Mouse (Mus musculus) right cerebral cortex, adult 2 months (tissue): ENCODE measurements around the gene Psmd9.

ENCODE experiments used
- DNase-seq, 2 experiments: peaks; one replicate each; pipeline ENCODE4 v3.0.0; 2021 to 2022; ENCODE audit warnings: low spot score in 2 of 2

Gene Psmd9

DNA sequence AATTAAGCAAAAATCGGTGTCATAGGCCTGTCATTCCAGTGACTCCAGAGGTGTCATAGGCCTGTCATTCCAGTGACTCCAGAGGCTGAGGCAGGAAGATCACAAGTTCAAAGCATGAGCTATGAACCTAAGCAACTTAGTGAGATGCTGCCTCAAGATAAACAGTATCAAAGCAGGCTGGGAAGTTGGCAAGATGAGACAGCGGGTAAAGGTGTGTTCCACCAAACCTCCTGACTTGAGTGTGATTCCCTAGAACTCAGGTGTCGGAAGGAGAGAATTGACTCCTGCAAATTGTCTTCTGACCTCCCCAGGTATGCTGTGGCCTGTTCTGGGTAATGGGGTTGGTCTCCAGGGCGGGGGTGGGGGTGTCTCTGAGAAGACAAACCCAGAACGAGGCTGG, at the start of gene Psmd9:
Psmd9 (plus strand) TSS at position 130 of the 400 bp plus-strand sequence.
- DNase-seq, result no peak

DNA sequence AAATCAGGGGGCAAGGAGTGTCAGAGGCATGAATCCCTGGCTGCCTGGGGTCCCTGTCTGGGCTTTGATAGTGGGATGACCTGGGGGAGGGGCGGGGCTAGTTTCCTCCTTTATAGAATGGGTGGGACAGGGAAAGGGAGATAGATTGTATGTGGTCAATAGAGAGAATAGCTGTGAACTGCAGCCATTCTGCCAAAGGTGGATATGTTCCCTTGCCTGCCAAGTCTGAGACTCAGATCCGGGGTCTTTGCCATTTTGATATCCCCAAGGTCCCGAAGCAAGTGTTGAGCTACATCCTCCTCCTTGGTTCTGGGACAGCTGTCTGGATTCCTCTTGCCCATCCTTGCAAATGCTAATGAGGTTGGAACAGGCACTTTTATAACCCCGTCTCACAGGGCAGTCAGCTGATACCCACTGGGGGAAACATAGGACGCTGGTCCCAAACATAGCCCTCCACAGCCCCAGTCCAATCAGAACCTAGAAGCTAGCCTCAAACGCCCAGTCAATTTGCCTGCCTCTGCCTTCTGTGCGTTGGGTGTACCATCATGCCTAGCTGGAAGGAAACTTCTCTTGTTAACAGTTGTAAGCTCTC, 48.5 kb upstream of the Psmd9 start:
- no peak for DNase-seq

DNA sequence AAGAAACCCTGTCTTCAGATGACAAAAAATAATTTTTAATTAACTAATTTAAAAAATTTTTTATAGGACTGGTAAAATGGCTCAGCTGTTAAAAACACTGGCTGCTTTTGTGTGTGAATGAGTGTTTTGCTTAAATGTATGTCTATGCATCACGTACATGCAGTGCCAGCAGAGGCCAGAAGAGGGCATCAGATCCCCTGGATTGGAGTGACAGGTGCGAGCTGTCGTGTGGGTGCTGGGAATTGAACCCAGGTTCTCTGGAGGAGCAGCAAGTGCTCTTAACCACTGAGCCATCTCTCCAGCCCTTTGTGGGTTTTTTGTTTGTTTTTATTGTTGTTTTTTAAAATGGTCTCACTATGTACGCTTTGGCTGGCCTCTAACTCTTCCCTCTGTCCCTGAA, 47.0 kb upstream of the Psmd9 start:
- no peak for DNase-seq

DNA sequence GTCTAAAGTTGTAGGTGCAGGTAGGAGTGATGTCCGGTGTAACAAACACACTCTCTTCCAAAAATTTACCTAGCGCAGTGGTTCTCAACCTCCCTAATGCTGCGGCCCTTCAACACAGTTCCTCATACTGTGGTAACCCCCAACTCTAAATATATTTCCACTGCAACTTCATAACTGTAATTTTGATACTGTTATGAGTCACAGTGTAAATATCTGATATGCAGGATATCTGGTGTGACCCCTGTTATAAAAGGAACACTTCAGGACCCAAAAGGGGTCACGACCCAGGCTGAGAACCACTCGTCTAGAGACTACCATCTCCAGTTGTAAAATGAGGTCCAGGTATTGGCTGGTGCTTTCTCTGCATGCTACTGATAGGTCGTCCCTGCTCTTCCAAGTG, 44.1 kb upstream of the Psmd9 start:
- DNase-seq, result no peak

DNA sequence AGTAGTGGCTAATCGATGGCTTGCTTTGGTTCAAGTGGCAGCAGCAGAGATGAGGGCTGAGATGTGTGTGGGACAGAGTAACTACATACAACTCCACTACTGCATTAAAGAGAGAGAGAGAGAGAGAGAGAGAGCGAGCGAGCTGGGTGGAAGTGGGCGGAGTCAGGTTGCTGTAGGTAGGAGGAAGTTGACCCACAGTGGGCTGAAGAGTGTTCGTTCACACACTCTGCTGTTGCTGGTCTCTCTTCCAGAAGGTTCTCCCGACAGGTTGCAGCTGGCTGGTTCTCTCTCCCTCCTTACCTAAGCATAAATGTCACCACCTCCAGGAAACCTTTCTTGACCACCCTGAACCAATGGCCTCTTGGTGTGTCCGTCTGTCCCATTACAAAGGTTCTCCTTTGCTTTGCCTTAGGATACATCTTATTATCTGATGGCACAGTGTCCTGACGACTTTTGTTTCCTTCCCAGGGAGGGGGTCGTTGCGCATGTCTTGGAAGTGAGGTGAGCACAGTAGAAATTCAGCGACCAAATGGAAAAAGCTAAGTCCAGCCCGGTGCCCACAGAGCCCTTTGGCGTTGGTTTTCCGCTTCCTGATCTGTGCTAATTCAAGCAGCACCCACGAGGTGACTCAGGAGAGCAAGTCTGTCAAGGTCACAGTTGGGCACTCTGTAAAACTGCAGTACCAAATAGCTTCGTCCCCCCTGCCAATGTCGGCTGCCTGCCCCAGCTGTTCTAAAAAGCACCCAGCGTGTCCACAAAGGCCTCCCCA, 43.4 kb upstream of the Psmd9 start:
- DNase-seq, result no peak

DNA sequence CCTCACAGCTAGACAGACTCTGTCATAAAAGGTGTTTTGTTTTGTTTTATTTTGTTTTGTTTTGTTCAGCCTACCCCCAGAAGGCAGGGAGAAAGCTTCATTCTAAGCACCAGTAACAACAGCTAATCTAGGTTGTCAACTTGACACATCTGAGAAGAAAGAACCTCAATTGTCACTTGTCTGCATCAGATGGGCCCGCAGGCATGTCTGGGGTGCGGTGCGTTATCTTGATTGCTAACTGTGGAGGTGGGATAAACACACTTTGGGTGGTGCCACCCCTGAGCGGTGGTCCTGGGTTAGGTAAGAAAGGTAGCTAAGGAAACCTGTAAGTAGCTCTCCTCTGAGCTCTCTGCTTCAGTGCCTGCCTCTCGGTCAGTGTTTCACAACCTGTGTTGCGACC, 42.2 kb upstream of the Psmd9 start:
- DNase-seq, result no peak

DNA sequence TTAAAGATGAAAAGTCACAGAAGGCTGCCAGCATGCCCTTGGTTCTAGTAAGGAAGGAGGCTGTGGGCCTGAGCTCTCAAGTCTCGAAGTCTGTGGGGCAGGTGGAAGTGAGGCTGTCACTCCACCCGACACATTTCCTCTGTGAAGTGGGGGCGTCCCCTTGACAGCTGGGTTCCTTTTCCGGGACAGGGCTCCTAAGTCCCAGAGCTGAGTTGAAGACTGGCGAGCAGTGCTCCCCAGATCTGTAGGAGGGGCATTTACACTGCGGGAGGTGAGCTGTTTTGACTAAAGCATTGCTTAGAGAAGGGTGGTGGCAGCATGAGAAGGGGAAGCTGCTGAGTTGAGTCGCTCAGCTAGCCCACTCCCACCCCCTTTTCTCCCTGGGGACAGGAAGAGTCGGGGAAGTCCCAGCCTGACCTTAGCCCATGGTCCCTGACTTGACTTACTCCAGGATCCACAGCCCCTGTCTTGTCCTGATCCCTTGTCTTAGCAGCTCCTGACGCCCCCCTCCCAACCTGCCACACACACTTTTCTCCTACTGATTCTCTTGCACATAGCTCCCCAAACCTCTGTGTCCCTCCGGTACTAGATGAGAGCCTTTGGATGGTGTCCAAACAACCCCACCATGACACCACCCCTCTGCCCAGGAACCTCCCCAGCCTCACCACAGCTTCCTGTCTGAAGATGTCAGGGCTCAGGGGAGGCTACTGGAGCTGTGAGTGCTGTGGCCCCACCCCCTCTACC, 40.6 kb upstream of the Psmd9 start:
- DNase-seq, result no peak

DNA sequence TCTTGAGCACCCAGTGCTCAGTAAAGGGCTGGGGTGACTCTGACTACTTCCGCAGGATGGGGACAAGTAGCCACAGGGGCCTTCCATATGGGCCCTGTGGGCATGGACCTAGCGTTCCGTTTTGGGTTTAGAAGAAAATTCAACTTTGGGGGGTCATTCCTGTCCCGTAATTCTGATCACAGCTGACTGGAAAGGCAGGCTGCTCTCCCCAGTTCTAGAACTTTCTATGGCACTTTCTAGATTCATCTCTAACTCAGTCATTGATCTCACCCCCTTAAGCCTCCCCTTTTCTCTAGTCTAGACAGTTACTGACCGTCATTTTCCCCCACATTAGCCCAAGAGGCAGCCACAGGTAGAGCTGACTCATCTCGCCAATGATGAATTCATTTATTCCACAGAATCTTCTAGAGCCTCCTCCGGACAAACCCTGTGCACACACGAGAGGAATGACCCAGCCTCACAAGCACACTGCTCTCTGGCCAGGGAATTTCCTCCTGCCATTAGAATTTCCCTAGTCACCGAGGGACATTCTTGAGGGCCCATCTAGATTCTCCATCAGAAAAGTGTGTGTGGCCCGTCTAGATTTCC, 39.9 kb upstream of the Psmd9 start:
- no peak for DNase-seq

DNA sequence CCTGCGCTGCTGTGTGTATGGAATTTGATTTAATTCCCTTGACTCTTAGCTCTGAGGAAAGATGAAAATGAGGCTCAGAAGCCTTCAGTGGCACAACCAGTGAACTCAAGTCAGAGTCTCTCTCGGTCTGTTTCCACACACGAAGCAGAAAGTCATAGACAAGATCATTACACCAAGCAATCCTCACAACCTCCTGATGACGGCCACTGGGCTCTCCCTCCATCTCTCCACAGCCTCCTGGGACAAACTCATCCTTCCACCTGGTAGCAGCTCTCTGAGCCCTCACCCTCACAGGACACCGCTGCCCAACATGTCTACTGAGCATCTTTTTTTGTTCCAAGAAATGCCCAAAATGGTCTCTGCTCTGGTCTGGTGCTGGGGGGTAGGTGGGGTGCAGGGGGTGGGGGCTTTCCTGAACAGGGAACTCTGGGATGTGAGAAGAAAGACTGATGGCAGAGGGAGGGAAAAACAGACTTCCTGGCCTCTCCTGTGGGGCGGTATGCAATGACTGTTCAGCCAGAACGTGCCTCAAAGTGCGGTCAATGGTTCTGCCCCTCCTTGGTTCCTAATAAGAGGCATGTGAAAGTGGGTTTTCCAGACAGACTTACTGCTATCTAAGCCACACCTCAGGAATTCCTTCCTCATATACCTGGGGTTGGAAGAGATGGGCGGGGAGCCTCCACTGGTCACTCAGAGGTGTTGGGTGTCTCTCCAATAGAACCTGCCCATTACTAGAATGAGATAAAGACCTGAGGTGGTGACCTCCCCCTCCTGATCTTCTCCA, 39.0 kb upstream of the Psmd9 start:
- no peak for DNase-seq

DNA sequence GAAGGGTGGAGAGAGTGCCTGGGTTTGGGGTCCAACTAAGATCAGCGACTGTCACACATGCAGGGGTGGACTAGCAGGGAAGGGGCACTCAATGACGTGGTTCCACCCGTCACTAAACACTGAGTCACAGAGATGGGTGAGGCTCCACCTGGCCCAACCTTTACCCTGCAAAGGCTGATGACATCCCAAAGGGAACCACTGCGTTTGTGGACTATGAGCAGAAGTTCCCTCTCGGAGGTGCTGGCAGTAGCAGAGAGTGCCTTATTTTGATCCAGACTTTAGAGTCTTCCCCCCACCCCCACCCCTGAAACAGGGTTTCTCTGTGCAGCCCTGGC, 38.4 kb upstream of the Psmd9 start:
- no peak for DNase-seq

DNA sequence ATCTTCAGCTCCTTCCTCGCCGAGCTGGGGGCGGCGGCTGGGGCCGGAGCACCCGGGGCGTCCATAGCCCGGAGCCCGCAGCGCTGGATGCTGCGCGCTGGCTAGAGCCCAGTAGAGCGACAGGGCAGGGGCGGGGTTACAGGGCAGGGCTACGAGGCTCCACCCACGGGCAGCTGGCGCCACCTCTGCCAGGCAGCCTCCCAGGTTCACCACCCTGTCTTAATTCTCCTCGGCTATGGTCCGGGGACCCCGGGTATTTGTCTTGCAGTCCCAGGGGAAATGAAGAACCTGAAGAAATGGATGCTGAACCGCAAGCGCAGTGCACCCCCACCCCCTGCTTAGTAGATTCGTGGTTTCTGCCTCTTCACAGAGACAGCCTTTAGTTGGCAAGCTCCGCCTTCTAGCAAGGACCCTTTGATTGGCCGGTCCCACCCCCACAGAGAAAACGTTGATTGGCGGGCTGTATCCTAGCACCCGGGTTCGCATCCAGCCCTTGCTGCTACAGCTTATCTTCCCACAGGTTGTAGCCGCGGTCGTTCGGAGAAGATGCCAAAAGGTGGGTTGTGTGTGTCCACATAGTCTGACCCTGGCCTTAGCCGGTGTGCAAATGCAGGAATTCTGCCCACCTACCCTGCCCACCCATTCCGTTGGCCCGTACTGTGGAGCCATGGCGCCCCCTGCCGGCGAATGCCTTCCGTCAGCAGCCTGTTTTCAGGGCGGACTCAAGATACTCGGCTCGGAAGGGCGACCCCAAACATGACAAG, 36.7 kb upstream of the Psmd9 start, which contains the start of gene Rhof:
Rhof (minus strand) TSS at position 385 of the 764 bp plus-strand sequence.
- DNase-seq, result peak; percentile 83 to 88

DNA sequence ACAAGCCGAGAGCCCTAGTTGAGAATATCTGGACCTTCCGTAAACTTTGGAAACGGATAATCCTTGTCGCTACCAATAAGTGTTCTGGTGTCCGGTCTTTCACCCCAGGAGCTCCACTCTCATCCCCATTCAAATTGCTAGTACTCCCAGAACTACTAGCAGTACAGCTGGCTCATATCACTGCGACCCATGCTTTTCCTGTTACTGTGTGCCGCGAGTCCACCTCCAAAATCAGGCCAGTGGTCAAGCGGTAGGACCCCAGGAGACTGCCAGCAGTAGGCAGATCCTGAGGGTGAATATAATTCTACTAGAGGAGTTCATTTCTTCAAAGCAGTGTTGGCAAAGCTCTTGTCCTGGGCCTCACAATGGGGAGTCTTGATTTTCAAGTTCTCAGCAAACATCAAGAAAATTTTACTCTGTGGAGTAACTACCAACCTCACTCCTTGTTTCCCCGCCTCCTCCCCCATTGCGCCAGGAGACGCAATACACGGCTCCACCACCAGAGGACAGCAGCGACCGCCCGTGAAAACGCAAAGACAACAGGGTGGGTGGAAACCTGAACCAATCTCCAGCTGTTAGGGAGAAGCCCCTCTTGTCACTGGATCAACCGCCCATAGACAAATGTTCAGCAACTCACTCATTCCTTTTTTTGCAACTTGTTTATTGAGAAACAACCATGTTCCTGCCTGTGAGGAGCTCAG, 36.0 kb upstream of the Psmd9 start:
- DNase-seq, result peak; percentile 92 to 93

DNA sequence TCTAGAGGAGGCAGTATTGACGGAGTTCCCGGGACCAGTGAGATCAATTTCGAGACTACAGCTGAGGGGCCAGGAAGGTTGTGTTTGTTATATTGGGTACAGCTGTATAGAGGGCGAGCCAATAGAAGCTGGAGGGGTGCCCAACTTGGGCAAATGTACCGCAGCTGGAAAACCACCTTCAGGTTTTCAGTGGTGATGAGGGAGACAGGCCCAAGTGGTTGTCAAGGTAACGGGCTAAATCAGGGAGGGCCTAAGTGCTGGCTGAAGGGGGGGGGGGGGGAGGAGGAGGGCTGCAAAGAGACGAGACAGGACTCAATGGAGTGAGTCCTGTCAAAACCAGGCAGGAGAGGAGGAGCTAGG, 35.4 kb upstream of the Psmd9 start:
- DNase-seq, result peak in 1 of 2 experiments; percentile 45

DNA sequence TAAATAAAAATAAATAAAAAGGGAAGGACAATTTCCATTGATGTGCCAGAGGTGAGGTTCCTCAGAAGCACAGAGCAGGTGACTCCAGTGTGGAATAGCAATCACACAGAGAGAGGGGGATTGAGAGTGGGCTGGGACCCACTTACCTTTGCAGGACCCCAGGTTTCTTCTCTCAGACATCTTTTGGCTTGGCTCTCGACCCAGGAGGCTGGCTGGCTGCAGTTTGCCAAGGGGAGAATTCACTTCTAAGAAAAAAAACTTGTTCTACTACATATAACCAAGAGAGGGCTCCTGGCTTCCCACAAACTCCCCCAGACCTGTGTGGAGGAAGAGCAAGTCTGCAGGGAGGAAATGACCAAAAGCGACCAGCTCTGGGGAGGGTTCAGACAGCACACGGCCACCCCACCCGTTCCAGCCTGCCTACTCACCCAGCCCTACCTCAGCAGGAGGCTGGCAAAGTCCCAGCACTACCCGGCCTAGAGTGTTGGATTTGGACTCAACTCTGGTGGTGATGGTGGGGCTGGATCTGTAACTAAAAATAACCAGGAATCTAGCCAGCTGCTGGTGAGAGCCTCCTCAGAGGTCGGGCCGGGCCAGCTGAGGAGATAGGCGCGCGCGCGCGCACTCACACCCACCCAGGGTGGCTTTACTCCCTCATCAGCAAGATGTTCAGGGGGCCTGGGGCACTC, 34.9 kb upstream of the Psmd9 start:
- DNase-seq, result peak; percentile 62 to 63

DNA sequence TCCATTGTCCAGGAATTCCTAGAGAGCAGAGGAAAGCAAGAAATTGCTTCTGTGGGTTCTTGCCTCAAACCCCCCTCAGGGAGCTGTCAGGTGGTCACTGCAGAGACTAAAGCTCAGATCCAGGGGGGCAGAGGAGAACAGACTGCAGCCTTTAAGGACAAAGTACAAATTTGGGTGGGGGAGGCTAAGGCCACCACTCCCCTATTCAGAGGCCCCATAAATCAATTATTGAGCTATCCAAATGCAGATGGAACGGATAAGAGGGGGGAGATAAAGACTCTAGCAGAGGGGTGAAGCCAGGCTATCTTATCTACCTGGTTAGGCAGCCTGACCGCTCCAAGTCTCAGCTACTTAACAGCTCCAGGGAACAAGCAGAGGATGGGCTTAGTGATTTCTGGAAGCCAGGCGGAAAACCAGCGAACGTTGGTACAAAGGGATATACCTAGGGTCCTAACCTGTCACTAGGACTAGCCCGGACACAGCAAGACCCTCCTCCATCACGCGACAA, 34.3 kb upstream of the Psmd9 start:
- DNase-seq, result no peak

DNA sequence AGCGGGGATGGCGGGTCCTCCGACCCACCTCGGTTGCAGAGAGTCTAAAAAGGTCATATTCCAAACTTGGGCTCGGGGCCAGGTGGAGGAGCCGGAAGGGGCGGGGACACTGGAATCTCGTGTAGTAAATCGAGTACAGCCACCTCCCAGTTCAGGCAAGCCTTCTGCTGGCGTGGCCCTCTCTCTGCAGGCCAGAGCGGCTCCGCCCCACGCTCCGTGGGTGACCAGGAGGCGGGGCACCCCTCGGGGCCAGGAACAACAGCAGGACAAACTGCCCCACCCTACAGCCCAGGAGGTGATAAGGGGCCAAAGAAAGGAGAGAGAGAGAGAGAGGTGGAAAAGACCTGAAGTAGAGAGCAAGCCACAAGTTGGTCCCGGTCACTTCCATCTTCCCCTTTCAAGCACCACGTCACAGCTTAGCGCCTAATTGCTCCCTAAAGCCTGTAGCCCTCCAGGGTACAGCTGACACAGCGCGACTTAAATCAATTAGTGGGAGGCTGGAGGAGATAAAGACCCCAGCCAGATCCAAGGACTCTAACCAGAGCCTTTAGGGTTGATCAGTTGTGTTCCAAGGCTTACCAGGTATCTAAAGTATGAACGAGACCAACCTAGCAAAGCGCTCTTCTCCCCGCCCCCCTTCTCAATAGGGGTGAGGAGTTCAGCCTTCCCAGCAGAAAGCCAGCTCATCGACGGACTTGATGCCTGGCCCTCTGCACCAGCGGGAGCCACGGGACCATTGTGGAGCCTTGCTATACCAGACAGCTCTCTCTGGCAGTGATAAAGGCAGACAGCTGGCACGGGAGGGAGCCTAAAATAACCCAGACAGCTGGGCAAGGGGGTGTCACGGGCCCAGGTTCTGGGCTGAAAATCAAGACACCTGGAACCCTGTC, 33.5 kb upstream of the Psmd9 start:
- peak; percentile 40 to 76 for DNase-seq

DNA sequence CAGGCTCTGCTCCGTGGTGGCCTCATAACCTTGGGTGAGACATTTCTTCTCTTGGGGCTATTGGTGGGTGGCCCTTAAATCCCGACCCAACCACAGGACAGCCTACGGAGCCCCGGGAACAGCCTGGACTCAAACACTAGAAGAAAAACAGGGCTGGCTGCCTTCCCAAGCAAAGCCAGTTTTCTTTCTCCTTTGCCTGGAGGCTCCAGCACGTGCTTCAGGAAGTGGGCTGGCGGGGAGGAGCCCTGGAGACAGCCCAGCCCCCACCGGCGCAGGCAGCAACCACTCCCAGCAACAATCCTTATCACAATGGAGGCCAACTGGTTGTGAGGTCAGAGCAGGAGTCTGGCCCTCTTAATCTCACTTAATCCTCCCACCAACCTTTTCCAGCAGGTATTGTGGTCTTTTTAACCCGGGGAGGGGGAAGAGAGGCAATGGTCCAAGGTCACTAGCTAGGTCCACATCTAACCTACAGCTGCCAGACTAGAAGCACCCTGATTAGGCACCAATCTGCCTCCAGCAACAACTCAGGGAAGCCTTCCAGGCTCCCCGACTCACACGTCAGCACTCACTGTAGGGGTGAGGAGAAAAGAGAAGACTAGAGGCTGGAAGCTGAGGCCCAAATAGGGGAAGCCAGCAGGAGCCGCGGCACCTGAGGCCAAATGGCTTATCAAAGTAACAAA, 32.7 kb upstream of the Psmd9 start:
- DNase-seq, result peak; percentile 82 to 85
